Mouse (Mus musculus) hematopoietic multipotent progenitor cell, adult 10-12 weeks (in vitro differentiated cells): ENCODE data around the gene Cdc14a. TPM values are rescaled to one million over a fixed set of nuclear protein-coding genes. Genes with fewer than 3 reads are reported as not detected.

Experiments used
- polyA plus RNA-seq: library from polyadenylated mRNA; stranded (reverse); fragments of >175 nt; gene quantifications from 2 replicates; pipeline ENCODE4 v1.2.3, GENCODE M21; 2012; ENCODE audit warnings: low replicate concordance

The Cdc14a gene
- polyA plus RNA-seq: 7.9 and 22.0 TPM in 2 replicates

DNA sequence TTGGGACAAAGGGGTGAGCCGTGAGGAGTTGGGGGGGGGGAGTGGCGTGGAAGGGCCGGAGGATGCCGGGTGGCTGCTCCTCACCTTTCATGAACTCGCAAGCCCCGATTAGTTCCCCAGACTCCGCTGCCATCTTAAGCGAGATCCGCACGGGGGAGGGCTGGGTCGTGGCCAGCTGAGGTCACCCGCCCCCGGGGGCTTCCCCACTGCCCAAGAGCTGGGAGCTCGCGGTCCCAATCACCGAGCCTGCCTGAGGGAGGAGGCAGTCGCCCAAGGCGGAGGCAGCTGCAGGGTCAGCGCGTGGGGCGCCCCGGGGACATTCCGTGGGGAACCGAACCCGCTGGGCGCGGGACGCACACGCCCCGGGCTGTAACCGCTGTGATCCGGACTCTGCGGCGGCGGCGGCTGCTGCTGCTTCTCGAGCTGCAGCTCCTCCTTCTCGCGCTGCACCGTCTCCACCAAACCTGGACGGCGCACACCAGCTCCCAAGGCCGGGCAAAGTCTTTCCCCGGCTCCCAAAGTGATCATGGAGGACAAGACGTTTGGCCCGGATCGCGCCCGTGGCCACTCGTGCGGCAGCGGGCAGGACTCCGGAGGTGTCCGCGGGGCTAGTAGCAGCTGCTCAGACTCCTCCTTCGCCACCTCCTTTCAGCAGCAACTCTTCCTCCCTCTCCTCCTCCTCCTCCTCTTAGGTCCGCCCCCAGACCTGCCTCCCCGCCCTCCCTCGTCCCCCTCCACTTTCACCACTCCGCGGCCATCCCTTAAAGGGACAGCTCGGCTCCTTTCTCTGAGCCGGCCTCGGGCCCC, at the start of gene Cdc14a:
Gene Cdc14a (minus strand): TSS at position 680 of the 807 bp plus-strand sequence.

GRCm38 (mm10) chr3:116253077-116253531, 170.7 kb downstream of the Cdc14a start, which contains the start of gene Gpr88:
Gene Gpr88, minus strand, starts transcription at chr3:116253503.

Other genes with a start within 250 kb of the Cdc14a start
- gene Gpr88, start 170.5 kb downstream of the Cdc14a start, polyA plus RNA-seq: 0.14 TPM in 1 of 2 replicates, not detected in the other
- 32.4 and 65.6 TPM in 2 replicates for gene Rtca, start 84.2 kb upstream of the Cdc14a start, polyA plus RNA-seq
- gene Dbt, start 89.0 kb upstream of the Cdc14a start, polyA plus RNA-seq: 0.59 and 1.1 TPM in 2 replicates
- 0.04 TPM in 2 replicates for gene Lrrc39, start 138.9 kb upstream of the Cdc14a start, polyA plus RNA-seq
- 1.9 and 2.5 TPM in 2 replicates for gene Sass6, start 170.9 kb upstream of the Cdc14a start, polyA plus RNA-seq
- gene Trmt13, start 190.6 kb upstream of the Cdc14a start, polyA plus RNA-seq: 3.0 and 3.4 TPM in 2 replicates
- gene Mfsd14a, start 238.6 kb upstream of the Cdc14a start, polyA plus RNA-seq: 9.4 and 14.7 TPM in 2 replicates